Mouse (Mus musculus): ENCODE results near the gene Bdh1. TPM values are rescaled to one million over a fixed set of nuclear protein-coding genes. Genes with fewer than 3 reads are reported as not detected.

The Bdh1 gene
- total RNA-seq, 2 experiments from 2014 or later: 92.4 to 95.6 TPM

DNA sequence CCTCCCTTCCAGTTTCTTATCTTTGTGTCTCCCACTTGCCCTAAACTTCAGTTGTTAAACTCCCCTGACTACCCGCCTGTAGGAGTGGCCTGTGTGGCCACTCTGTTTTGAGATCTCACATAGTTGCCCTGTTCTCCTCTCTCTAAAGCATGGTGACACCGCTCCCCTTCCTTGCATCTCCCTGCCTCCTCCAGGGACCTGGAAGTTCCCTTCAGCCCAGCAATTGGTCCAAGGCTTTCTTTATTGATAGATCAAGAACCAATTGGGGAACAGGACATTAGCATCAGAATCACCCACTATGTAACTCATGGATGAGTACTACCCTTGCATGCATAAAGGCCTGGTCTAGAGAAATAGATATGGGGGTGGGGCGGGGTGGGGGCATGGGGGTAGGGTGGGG is 65.2 kb downstream of the Bdh1 start:
- DNase-seq (ENCODE audit: low spot score in 2 of 2): no peak
- Histone ChIP-seq H3K27ac (no peak overlapping the region), H3K4me3 (no peak overlapping the region)
- no peak for TF ChIP-seq CTCF (conservative IDR thresholded peaks at IDR 0.05)

DNA sequence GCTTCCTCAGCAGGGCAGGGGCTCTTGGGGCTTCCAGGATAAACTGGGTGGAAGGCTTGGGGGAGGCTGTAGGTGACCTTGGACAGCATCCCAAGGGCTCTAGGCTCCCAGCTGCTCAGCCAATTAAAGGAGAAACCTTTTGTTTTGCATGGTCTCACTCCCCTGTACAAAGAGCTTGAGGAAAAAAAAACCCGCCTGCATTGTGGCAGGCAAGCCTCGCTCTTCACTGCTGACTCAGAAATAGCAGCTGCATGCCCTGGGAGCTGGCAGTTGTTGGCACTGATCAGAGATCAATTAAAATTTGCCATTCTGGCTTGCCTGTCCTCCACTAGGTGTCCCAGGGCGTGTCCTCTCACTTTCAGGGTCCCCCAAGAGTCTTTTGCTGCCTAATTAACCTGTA is 67.0 kb downstream of the Bdh1 start:
- H3K27ac ChIP-seq: peak overlapping the region; percentile 37
- H3K4me3 ChIP-seq: no peak overlapping the region
- DNase-seq (ENCODE audit: low spot score in 2 of 2): no peak
- TF ChIP-seq CTCF (conservative IDR thresholded peaks at IDR 0.05): peak; percentile 25

DNA sequence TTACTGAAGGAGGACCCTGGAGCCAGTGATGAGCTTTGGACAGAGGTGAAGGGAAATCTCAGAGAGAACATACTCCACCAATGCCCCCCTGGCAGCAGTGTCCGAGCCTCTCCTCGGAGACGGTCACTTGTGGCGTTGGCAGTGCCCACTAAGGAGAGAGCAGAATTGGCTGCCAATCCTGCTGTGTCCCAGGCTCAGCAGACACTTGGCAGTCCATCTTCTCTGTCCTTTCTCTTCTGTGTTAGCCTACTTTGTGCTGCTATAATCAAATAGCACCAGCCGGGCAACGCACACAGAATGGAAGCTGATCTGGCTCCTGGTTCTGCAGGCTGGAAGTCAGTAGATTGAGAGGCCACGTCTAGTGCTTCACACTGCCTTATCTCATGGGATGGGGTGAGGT is 68.9 kb downstream of the Bdh1 start:
- TF ChIP-seq CTCF (conservative IDR thresholded peaks at IDR 0.05): no peak
- DNase-seq (ENCODE audit: low spot score in 2 of 2): no peak
- Histone ChIP-seq H3K4me3 (no peak overlapping the region), H3K27ac (no peak overlapping the region)

DNA sequence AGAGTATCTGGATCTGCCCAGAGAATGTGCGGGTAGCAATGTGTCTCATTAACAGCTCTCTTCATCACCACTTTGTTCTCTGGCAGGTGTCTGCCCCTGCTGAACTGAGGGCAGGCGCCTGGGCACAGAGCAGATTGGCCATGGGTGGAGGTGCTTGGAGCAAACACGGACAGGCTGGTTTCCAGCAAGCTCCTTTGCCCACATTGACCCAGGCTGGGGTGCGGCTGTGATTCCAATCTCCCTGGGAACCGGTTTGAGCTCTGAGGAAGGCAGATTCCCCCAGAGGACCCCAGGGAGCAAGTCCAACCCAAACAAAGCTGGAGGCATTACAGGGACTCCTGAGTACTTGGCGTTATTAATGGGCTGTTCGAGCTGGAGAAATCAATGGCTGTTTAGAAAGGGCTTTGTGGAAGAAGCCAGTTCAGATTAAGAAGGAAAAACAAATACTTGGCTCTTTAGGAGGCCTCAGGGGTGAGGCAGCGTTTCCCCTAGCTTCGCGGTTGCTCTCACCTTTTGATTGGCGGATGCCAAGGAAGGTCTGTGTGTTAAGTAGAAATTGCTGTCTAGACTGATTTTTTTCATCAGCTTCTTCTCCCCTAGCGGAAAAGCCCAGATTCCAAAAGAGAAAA is 71.0 kb downstream of the Bdh1 start:
- no peak for TF ChIP-seq CTCF (conservative IDR thresholded peaks at IDR 0.05)
- Histone ChIP-seq H3K4me3 (no peak overlapping the region), H3K27ac (peak overlapping the region; percentile 72)
- no peak for DNase-seq (ENCODE audit: low spot score in 2 of 2)

DNA sequence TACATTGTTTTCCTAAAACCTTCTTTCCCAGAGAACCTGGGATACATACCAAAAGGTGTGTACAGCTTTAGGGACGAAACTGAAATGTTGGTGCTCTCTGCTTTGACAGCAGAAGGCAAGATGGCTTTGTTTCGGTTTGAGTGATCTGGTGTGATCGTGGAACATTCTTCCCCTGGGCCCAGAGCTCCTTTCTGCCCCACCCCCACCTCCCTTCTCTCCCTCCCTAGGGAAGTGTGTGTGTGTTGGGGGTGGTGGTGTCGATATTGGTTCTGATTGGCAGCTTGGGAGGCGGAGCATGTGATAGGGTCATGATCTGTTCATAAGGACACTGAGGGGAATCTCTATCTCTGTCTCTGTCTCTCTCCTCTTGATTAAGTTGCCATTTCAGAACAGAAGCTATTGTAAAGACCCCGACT is 71.5 kb downstream of the Bdh1 start:
- DNase-seq (ENCODE audit: low spot score in 2 of 2): no peak
- TF ChIP-seq CTCF (conservative IDR thresholded peaks at IDR 0.05): no peak
- Histone ChIP-seq H3K4me3 (no peak overlapping the region), H3K27ac (peak overlapping the region; percentile 72)

DNA sequence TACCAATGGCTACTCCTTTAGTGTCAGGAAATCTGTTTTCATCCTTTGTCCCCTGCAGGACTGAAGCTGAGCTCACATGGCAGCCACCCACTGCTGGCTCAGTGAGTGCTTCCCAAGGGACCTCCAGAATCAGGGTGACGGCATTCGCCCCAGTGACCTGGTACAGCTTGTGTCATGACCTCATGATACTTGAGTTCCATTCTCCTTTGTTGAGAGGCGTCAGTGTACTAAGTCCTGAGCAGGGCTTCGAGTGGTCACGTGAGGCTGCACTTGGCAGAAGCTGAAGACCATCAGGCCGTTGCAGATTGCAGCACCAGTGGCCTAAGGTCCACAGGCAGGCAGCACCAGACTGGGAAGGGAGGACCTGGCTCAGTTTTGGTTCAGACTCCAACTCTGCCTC is 71.9 kb downstream of the Bdh1 start:
- Histone ChIP-seq H3K27ac (peak overlapping the region; percentile 72), H3K4me3 (no peak overlapping the region)
- TF ChIP-seq CTCF (conservative IDR thresholded peaks at IDR 0.05): no peak
- peak in 1 of 2 experiments; percentile 52 for DNase-seq (ENCODE audit: low spot score in 2 of 2)

DNA sequence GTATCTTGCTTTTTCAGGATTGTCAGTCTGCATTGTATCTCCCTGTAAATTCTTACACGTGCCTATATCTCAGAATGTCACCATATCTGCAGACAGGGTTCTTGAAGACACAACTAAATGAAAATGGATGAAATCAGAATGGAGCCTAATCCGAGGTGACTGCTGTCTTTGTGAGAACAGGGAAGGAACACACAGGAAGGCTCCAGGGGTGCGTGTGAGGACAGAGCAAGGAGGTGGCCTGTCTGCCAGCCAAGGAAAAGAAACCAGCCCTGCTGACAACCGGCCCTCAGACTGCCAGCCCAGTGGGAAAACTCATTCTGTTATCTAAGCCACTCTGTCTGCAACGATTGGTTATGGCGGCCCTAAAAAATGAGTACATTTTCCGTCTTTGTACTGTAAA is 73.3 kb downstream of the Bdh1 start:
- Histone ChIP-seq H3K4me3 (no peak overlapping the region), H3K27ac (no peak overlapping the region)
- no peak for DNase-seq (ENCODE audit: low spot score in 2 of 2)
- no peak for TF ChIP-seq CTCF (conservative IDR thresholded peaks at IDR 0.05)

DNA sequence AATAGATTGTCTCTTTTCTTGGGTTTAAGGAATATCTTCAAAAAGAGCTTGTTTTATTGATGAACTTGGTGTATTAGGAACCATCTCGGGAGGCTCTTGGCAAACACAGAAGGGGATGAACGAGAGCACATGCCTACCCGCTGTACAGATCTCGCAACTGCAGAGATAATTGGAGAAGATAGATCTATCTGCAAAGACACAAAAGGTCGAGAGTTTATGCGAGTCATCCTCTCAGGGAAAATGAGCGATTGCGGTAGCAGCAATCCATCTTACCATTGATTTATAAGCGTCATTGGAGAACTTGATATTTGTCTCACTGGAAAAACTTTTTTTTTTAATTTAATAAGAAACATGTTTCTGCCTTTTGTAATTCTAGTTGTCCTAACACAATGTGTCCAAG is 73.7 kb downstream of the Bdh1 start:
- DNase-seq (ENCODE audit: low spot score in 2 of 2): no peak
- H3K4me3 ChIP-seq: no peak overlapping the region
- no peak overlapping the region for H3K27ac ChIP-seq
- TF ChIP-seq CTCF (conservative IDR thresholded peaks at IDR 0.05): no peak

DNA sequence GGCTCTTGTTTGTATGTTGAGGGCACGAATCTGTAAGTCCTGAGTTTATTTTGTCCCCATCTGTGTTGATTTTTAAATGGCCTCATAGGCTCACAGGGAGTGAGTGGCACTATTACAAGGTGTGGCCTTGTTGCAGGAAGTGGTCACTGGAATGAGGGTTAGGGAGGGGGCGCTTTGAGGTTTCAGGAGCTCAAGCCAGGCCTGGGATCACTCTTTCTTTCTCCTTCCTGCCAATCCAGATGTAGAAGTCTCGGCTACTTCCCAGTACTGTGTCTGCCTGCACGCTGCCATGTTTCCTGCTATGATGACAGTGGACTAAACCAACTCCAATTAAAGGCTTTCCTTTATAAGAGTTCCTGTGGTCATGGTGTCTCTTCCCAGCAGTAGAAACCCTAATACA is 76.3 kb downstream of the Bdh1 start:
- no peak for TF ChIP-seq CTCF (conservative IDR thresholded peaks at IDR 0.05)
- no peak for DNase-seq (ENCODE audit: low spot score in 2 of 2)
- Histone ChIP-seq H3K4me3 (no peak overlapping the region), H3K27ac (no peak overlapping the region)

DNA sequence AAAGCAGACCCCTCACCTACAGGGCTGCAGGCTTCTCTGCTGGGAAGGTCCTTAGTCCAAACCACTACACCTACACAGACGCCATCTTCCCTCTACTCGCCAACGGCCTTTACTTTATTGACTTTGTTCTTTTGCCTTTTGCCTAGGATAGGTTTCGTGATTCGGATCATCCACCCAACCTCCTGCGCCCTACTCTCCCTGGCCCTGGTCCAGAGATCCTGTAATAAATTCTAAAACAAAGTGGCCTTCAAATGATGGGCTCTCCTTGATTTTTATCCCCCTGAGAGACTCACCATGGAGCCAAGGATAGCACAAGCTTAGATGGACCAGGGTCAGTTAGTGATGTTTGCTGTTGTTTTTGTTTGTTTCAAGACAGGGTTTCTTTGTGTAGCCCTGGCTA is 76.9 kb downstream of the Bdh1 start:
- H3K27ac ChIP-seq: peak overlapping the region; percentile 84
- DNase-seq (ENCODE audit: low spot score in 2 of 2): no peak
- no peak overlapping the region for H3K4me3 ChIP-seq
- no peak for TF ChIP-seq CTCF (conservative IDR thresholded peaks at IDR 0.05)

DNA sequence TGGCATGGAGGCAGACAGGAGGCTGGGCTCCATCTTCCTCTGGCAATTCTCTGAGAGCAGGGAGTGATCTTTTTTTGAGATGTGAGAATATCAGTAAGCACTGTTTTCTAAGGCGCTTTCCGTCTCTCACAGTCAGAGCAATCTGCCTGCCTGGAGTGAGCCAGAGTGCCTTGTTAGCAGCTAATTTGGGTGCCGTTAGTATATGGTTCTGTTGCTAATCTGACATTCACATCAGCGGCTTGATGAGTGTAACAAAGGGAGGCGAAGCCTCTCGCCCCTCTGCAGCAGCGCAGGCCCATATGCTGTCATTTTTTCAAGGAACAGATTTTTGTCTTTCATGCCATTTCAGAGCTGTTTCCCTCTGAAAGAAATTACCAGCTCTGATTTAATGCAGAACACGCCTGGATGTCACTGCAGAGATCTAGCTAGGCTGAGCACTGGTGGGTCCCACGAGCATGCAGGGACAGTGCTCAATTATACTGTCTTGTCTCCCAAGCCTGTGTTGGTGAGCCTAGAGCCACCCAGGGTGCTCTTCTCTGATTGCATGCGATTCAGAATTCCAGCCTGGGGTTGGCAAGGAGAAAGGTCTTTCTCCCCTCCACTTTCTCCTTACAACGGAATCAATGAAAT is 77.7 kb downstream of the Bdh1 start:
- DNase-seq (ENCODE audit: low spot score in 2 of 2): peak; percentile 59 to 90
- no peak for TF ChIP-seq CTCF (conservative IDR thresholded peaks at IDR 0.05)
- no peak overlapping the region for H3K4me3 ChIP-seq
- H3K27ac ChIP-seq: peak overlapping the region; percentile 84

DNA sequence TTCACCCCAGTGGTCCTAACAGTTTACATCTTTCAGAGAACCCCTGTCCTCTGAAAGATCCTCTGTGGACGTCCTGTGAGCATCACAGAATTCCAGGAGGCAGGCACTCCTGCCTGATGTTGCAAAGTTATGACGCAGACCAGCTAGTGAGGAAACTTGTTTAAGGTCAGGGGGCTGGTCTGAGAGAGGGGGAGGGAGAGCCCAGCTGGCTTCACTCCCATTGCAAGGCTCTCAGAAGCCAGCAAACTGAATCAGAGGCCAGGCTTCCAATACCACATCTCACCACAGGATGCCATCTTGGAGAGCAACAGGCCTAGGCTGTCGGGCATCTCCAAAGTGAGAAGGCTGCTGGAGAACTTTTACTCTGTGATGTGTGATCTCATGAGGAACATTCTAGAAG is 78.5 kb downstream of the Bdh1 start:
- Histone ChIP-seq H3K4me3 (no peak overlapping the region), H3K27ac (peak overlapping the region; percentile 84)
- TF ChIP-seq CTCF (conservative IDR thresholded peaks at IDR 0.05): peak; percentile 27; the same call in 1 of the 2 replicates
- no peak for DNase-seq (ENCODE audit: low spot score in 2 of 2)

DNA sequence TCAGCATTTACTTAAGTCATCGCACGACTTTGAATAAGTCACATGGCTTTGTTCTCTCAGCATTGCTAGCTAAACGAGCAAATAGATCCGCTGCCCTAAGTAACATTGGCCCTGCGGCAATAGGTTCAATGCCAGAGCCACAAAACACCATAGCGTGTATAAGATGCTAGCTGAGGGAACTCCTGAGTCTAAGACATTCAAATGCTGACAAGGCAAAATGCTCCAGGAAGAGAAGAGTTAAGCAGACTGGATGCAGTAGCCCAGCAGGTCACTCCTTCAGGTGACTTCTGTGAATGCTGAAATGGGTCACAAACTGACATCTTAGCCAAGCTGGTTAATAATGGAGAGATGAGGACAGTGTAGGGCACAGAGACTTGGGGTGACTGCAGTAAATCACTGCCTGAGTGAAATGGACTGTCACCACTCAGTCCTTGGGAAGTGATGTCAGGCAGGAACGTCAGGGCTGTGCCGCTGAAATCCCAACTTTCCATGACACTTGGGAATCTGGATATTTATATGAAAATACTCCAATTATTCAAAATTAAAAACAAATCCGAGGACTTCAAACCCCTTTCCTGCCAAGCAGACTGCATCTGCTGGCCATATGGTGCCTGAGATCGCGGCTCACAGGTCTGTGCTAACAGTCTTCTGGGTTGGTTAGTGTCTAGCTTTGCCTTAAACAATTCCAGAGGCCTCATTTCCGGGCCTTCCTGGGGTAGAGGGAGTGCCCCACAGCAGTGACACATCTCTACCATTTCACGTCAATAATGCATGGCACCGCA is 79.1 kb downstream of the Bdh1 start:
- no peak overlapping the region for H3K4me3 ChIP-seq
- peak overlapping the region; percentile 84; the same call in 1 of the 2 replicates for H3K27ac ChIP-seq
- DNase-seq (ENCODE audit: low spot score in 2 of 2): peak; percentile 47 to 57
- TF ChIP-seq CTCF (conservative IDR thresholded peaks at IDR 0.05): no peak

Measured in layer of hippocampus, adult 2 months (tissue).